Mouse (Mus musculus) activated CD4-positive, CD25-positive, alpha-beta regulatory T cell (primary cell): ENCODE data around the gene Gm8653. TPM values are rescaled to one million over a fixed set of nuclear protein-coding genes. Genes with fewer than 3 reads are reported as not detected.

ENCODE experiments used
- polyA plus RNA-seq, 2 experiments: library from polyadenylated mRNA; unstranded; fragments of 100-300 nt; shearing (Covaris generic); gene quantifications; one replicate each; pipeline ENCODE4 v1.2.1; 2017

Gene Gm8653
- not detected for polyA plus RNA-seq

GRCm38 (mm10) chr7:22201164-22201563, at the start of gene Gm8653:
TSS of gene Gm8653 (minus strand) at chr7:22201264.

DNA sequence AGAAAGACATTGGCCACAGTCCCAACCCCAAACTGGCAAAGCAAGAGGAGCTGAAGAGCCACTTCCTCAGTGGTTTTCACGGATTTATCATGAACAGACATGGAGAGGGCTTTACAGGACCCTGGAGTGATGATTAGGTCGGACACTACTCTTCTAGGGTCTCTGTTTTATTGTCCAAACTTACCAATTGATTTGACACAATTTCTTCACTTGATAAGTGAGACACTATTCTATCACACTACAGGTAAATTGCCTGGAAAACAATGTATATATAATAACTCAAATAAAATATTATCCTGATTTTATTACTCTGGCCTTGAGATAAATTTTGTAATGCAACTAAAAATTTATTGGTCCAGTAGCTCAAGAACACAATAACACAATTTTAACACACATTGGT, 28.3 kb upstream of the Gm8653 start, which contains the start of gene Gm8453:
Gm8453 (minus strand) TSS at position 101 of the 400 bp plus-strand sequence.

GRCm38 (mm10) chr7:22189077-22189476, 12.0 kb downstream of the Gm8653 start, which contains the start of gene Vmn1r143:
TSS of gene Vmn1r143 (plus strand) at chr7:22189377.

DNA sequence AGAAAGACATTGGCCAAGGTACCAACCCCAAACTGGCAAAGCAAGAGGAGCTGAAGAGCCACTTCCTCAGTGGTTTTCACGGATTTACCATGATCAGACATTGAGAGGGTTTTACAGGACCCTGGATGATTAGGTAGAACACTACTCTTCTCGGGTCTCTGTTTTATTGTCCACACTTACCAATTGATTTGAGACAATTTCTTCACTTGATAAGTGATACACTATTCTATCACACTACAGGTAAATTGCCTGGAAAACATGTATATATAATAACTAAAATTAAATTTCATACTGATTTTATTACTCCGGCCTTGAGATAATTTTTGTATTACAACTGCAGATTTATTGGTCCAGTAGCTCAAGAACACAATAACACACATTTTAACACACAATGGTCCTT, 37.1 kb downstream of the Gm8653 start, which contains the start of gene Vmn1r142:
Vmn1r142 (minus strand) TSS at position 101 of the 400 bp plus-strand sequence.

Other genes starting within 250 kb of the Gm8653 start
- not detected for gene Vmn1r137, start 206.7 kb downstream of the Gm8653 start, polyA plus RNA-seq
- not detected for gene Vmn1r138, start 172.4 kb downstream of the Gm8653 start, polyA plus RNA-seq
- gene Gm6176, start 145.0 kb downstream of the Gm8653 start, polyA plus RNA-seq = not detected
- under 1 TPM in 1 of 2 experiments, not detected in 1; 0.33 TPM for gene Vmn1r139, start 132.2 kb downstream of the Gm8653 start, polyA plus RNA-seq
- not detected for gene Gm16451, start 83.0 kb downstream of the Gm8653 start, polyA plus RNA-seq
- gene Gm10666, start 66.5 kb downstream of the Gm8653 start, polyA plus RNA-seq = not detected
- not detected for gene Vmn1r142, start 37.2 kb downstream of the Gm8653 start, polyA plus RNA-seq
- gene Vmn1r143, start 11.9 kb downstream of the Gm8653 start, polyA plus RNA-seq = not detected
- gene Gm8453, start 28.2 kb upstream of the Gm8653 start, polyA plus RNA-seq = not detected
- not detected for gene Gm4187, start 128.5 kb upstream of the Gm8653 start, polyA plus RNA-seq
- not detected for gene Gm8660, start 169.8 kb upstream of the Gm8653 start, polyA plus RNA-seq
- gene Vmn1r148, start 212.3 kb upstream of the Gm8653 start, polyA plus RNA-seq = not detected
- gene Vmn1r149, start 237.0 kb upstream of the Gm8653 start, polyA plus RNA-seq = not detected